Mouse (Mus musculus) brown adipose tissue, adult 24 weeks (tissue): ENCODE data around the gene Vcan. TPM values are rescaled to one million over a fixed set of nuclear protein-coding genes. Genes with fewer than 3 reads are reported as not detected.

Source experiments
- H3K27ac ChIP-seq: fragments of 200-500 bp; replicated peaks from 2 replicates; pipeline ENCODE4 v1.5.1; 2012; ENCODE audit warnings: low read depth, mild to moderate bottlenecking, low read length
- H3K4me1 ChIP-seq: fragments of 200-500 bp; 2 replicates; pipeline ENCODE4 v1.6.1; 2012; ENCODE audit warnings: low read length, mixed read lengths; ENCODE audit not compliant: control insufficient read depth, insufficient read depth, insufficient read length
- H3K4me3 ChIP-seq: fragments of 200-500 bp; 2 replicates; pipeline ENCODE4 v1.5.1; 2012; ENCODE audit warnings: low read depth, mild to moderate bottlenecking, low read length, moderate library complexity; ENCODE audit not compliant: insufficient read depth
- polyA plus RNA-seq: library from polyadenylated mRNA; stranded (reverse); fragments of >200 nt; gene quantifications from 2 replicates; pipeline ENCODE4 v1.2.4, GENCODE M21; 2012; ENCODE audit not compliant: missing spikeins, insufficient read depth, insufficient read length

Vcan gene
- polyA plus RNA-seq, 1 experiment: 3.3 TPM

GRCm38 (mm10) chr13:89679756-89680155 is 62.6 kb downstream of the Vcan start:
- H3K4me1 ChIP-seq: no peaks in the 10 kb centered on the region
- no peak overlapping the region for H3K4me3 ChIP-seq
- no peak overlapping the region for H3K27ac ChIP-seq

GRCm38 (mm10) chr13:89670505-89670904 is 71.8 kb downstream of the Vcan start:
- Histone ChIP-seq H3K27ac (no peak overlapping the region), H3K4me1 (no peaks in the 10 kb centered on the region), H3K4me3 (no peak overlapping the region)

- no peaks in the 10 kb centered on the region for H3K4me1 ChIP-seq
- H3K4me3 ChIP-seq: no peak overlapping the region
- H3K27ac ChIP-seq: no peak overlapping the region
Measured at GRCm38 (mm10) chr13:89668981-89669880, 73.1 kb downstream of the Vcan start.

GRCm38 (mm10) chr13:89668069-89668468 is 74.2 kb downstream of the Vcan start:
- no peaks in the 10 kb centered on the region for H3K4me1 ChIP-seq
- H3K27ac ChIP-seq: no peak overlapping the region
- H3K4me3 ChIP-seq: no peak overlapping the region

GRCm38 (mm10) chr13:89661688-89662087 is 80.6 kb downstream of the Vcan start:
- no peak overlapping the region for H3K27ac ChIP-seq
- H3K4me3 ChIP-seq: no peak overlapping the region
- no peaks in the 10 kb centered on the region for H3K4me1 ChIP-seq

- Histone ChIP-seq H3K4me1 (no peaks in the 10 kb centered on the region), H3K4me3 (no peak overlapping the region), H3K27ac (no peak overlapping the region)
Measured at GRCm38 (mm10) chr13:89657046-89657445, 85.3 kb downstream of the Vcan start.

- Histone ChIP-seq H3K27ac (no peak overlapping the region), H3K4me3 (no peak overlapping the region), H3K4me1 (no peaks in the 10 kb centered on the region)
Measured at GRCm38 (mm10) chr13:89653279-89653678, 89.0 kb downstream of the Vcan start.

GRCm38 (mm10) chr13:89652773-89653172 is 89.5 kb downstream of the Vcan start:
- no peak overlapping the region for H3K4me3 ChIP-seq
- no peaks in the 10 kb centered on the region for H3K4me1 ChIP-seq
- H3K27ac ChIP-seq: no peak overlapping the region

- H3K4me3 ChIP-seq: no peak overlapping the region
- H3K4me1 ChIP-seq: no peaks in the 10 kb centered on the region
- no peak overlapping the region for H3K27ac ChIP-seq
Measured at GRCm38 (mm10) chr13:89645589-89645988, 96.7 kb downstream of the Vcan start.

GRCm38 (mm10) chr13:89637012-89637411 is 105.3 kb downstream of the Vcan start:
- Histone ChIP-seq H3K4me1 (no peaks in the 10 kb centered on the region), H3K27ac (no peak overlapping the region), H3K4me3 (no peak overlapping the region)

GRCm38 (mm10) chr13:89634137-89634683 is 108.1 kb downstream of the Vcan start:
- no peak overlapping the region for H3K4me3 ChIP-seq
- no peaks in the 10 kb centered on the region for H3K4me1 ChIP-seq

GRCm38 (mm10) chr13:89619064-89619463 is 123.2 kb downstream of the Vcan start:
- no peaks in the 10 kb centered on the region for H3K4me1 ChIP-seq
- H3K27ac ChIP-seq: no peak overlapping the region
- H3K4me3 ChIP-seq: no peak overlapping the region

More at GRCm38 (mm10) chr13:89634137-89634683, 108.1 kb downstream of the Vcan start:
- H3K27ac ChIP-seq: no peak overlapping the region

- peaks cover 3% of the 10 kb centered on the region; the same call in 1 of the 2 replicates for H3K4me1 ChIP-seq
- H3K4me3 ChIP-seq: no peak overlapping the region
- no peak overlapping the region for H3K27ac ChIP-seq
Measured at GRCm38 (mm10) chr13:89607399-89607798, 134.9 kb downstream of the Vcan start.
